Mouse (Mus musculus) limb, embryonic 13.5 days (tissue): Measurements from ENCODE around the gene Dffb. TPM values are rescaled to one million over a fixed set of nuclear protein-coding genes. Genes with fewer than 3 reads are reported as not detected.
"Not testable (repeated sequence)": the region's sequence is repeated elsewhere in the genome, so short reads cannot be mapped to it uniquely, and the experiment has no call there.

ENCODE experiments used
- ATAC-seq: fragments of 200-750 bp; cut with Nextera tagmentation; 2 replicates; pipeline ENCODE4 v1.8.0; 2017; ENCODE audit warnings: low read depth, moderate number of reproducible peaks, moderate TSS enrichment; ENCODE audit not compliant: low FRiP score
- H3K27ac ChIP-seq: fragments of 300-500 bp; sonication (generic); 2 replicates; pipeline ENCODE4 v1.5.1; 2015; ENCODE audit warnings: inconsistent platforms, mild to moderate bottlenecking, moderate library complexity
- H3K27me3 ChIP-seq: fragments of 300-500 bp; sonication (generic); 2 replicates; pipeline ENCODE4 v1.6.1; 2015; ENCODE audit warnings: mild to moderate bottlenecking, inconsistent platforms
- H3K36me3 ChIP-seq: fragments of 300-500 bp; sonication (generic); 2 replicates; pipeline ENCODE4 v1.6.1; 2015; ENCODE audit warnings: inconsistent platforms, mild to moderate bottlenecking, moderate library complexity
- H3K4me1 ChIP-seq: fragments of 300-500 bp; sonication (generic); 2 replicates; pipeline ENCODE4 v1.6.1; 2015; ENCODE audit warnings: inconsistent platforms
- H3K4me2 ChIP-seq: fragments of 300-500 bp; sonication (generic); replicated peaks from 2 replicates; pipeline ENCODE4 v1.6.1; 2015; ENCODE audit warnings: inconsistent platforms, mild to moderate bottlenecking, moderate library complexity
- H3K4me3 ChIP-seq: fragments of 300-500 bp; sonication (generic); 2 replicates; pipeline ENCODE4 v1.5.1; 2015; ENCODE audit warnings: moderate library complexity, mild to moderate bottlenecking, inconsistent platforms
- H3K9ac ChIP-seq: fragments of 300-500 bp; sonication (generic); 2 replicates; pipeline ENCODE4 v1.6.1; 2015; ENCODE audit warnings: mild to moderate bottlenecking, inconsistent platforms
- H3K9me3 ChIP-seq: fragments of 300-500 bp; sonication (generic); 2 replicates; pipeline ENCODE4 v1.6.1; 2016; ENCODE audit warnings: inconsistent platforms
- WGBS: fragments of 180-500 bp; shearing (Covaris S2); methylation state at CpG from one replicate; pipeline ENCODE4 v1.1.7; 2015; 5-methylcytosine and 5-hydroxymethylcytosine counted together
- polyA plus RNA-seq: library from polyadenylated mRNA; unstranded; fragments of >200 nt; fragmentation: Nextera tagmentation; extraction: Ambion mirVana; gene quantifications from 2 replicates; pipeline ENCODE4 v1.2.1, GENCODE M21; 2015

Dffb gene
- polyA plus RNA-seq, 1 experiment from 2014 or later: 15.1 TPM

DNA sequence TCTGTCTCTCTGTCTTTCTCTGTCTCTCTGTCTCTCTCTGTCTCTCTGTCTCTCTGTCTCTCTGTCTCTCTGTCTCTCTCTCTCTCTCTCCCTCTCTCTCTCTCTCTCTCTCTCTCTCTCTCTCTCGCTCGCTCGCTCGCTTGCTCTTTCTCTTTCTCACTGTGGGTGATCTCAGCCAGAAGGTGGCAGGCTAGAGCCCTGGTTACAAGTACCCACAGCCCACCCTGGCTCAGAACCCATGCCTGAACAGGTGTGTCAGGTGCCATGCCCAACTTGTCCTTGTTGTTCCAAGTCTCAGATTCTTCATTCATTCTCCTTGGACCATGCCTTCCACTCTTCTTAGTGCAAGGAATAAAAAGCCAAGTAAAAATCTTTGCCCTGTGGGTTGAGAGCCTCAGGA lies 52.8 kb downstream of the Dffb start:
- H3K4me2 ChIP-seq, H3K36me3 ChIP-seq, H3K27me3 ChIP-seq, H3K27ac ChIP-seq, H3K4me3 ChIP-seq, H3K9ac ChIP-seq, H3K4me1 ChIP-seq, ATAC-seq, H3K9me3 ChIP-seq: not testable (repeated sequence)
- 34% methylated on average over 4 of the region's 4 CpGs for WGBS

DNA sequence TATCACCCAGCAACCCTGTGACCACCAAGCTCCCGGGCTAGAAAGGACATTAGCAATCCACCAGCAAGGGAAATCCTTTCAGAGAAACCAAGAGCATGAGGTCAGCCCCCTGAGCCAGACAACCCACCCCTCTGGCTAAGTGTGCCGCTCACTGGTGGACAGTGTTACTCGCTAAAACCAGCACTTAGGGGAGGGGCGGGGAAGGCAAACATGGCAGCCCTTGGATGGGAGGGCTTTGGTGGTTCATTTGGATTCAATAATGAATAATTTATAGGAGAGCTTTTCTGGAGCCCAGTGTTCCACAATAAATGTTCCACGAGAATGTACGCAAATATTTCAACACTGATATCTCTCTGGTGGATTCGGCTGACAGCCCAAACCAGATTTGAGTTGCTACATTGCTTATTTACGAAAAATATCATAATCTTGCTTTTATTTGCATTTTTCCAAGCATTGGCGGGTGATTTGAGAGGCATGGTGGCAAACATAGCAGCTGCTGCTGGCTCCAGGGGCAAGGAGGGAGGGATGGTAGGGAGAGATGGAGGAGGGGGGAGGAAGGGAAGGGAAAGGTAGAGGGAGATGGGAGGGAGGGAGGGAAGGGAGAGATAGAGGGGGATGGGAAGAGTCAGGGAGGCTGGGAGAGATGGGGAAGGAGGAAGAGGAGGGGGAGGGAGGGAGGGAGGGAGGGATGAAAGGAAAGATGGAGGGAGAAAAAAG lies 54.3 kb downstream of the Dffb start:
- H3K4me3 ChIP-seq: no peak overlapping the region
- no peak overlapping the region for H3K4me2 ChIP-seq
- WGBS: 67% methylated on average over 9 of the region's 9 CpGs
- no peak for ATAC-seq
- H3K9me3 ChIP-seq: no peaks in the 10 kb centered on the region
- H3K27me3 ChIP-seq: peaks cover 10% of the 10 kb centered on the region; the same call in 1 of the 2 replicates
- no peaks in the 10 kb centered on the region for H3K4me1 ChIP-seq
- no peak overlapping the region for H3K27ac ChIP-seq
- H3K9ac ChIP-seq: no peak overlapping the region
- no peaks in the 10 kb centered on the region for H3K36me3 ChIP-seq

DNA sequence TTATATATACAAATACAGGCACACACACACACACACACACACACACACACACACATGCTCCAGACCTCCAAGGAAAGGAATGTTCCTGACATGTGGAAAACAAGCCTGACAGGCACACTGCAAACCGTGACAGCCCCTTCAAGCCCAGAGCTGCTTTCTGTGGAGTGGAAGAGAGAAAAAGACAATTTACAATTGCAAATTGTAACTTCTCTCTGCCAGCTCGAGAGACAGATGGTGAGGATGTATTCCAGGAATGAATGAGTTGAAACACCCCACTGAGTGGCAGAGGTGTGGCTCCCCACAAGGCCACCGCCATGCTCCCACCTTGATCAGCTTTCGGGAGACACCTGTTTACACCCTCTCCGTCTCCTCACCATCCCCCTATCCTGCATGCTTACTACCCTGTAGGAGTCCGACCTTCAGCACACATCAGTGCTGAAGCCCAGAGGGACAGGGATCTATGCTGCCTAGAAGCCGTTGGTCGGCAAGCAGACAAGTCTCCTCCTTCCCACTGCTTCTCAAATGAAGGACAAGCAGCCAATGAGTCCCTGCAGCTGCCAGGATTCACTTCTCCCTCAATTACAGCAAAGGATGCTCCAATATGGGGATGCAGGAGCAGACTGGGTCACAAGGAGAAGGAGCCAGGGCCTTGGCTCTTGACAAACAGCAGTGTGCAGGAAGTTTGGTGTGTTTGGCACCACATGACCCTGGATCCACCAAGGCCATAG lies 57.0 kb downstream of the Dffb start:
- 44% methylated on average over 8 of the region's 8 CpGs for WGBS
- Histone ChIP-seq H3K9ac (no peak overlapping the region), H3K9me3 (no peaks in the 10 kb centered on the region)

More for the DNA sequence above, 57.0 kb downstream of the Dffb start:
- Histone ChIP-seq H3K4me2 (no peak overlapping the region), H3K4me1 (no peaks in the 10 kb centered on the region), H3K27ac (no peak overlapping the region), H3K36me3 (no peaks in the 10 kb centered on the region), H3K27me3 (peaks cover 10% of the 10 kb centered on the region; the same call in 1 of the 2 replicates), H3K4me3 (no peak overlapping the region)
- no peak for ATAC-seq

Other genes with a start within 250 kb of the Dffb start
- 82.8 and 83.6 TPM in 2 replicates for gene A430005L14Rik, start 17.9 kb downstream of the Dffb start, polyA plus RNA-seq
- 16.9 TPM in 2 replicates for gene Cep104, start 68 bp upstream of the Dffb start, polyA plus RNA-seq
- gene Lrrc47, start 36.6 kb upstream of the Dffb start, polyA plus RNA-seq: 19.6 and 20.5 TPM in 2 replicates
- gene Smim1, start 51.1 kb upstream of the Dffb start, polyA plus RNA-seq: 11.8 and 12.6 TPM in 2 replicates
- gene Ccdc27, start 67.6 kb upstream of the Dffb start, polyA plus RNA-seq: not detected in 2 replicates
- 1.6 and 1.7 TPM in 2 replicates for gene Trp73, start 165.1 kb upstream of the Dffb start, polyA plus RNA-seq
- gene Wrap73, start 167.2 kb upstream of the Dffb start, polyA plus RNA-seq: 47.8 and 48.4 TPM in 2 replicates
- gene Tprgl, start 185.5 kb upstream of the Dffb start, polyA plus RNA-seq: 117 and 118 TPM in 2 replicates
- 61.7 and 70.0 TPM in 2 replicates for gene Megf6, start 195.6 kb upstream of the Dffb start, polyA plus RNA-seq